Mouse (Mus musculus) forebrain, embryonic 14.5 days (tissue): ENCODE measurements around the gene Ltc4s. TPM values are rescaled to one million over a fixed set of nuclear protein-coding genes. Genes with fewer than 3 reads are reported as not detected.
A peak's percentile ranks its signal among the peaks of the same experiment; 100 is the strongest.

Experiments used
- ATAC-seq: fragments of 200-750 bp; cut with Nextera tagmentation; 2 replicates; pipeline ENCODE4 v1.8.0; 2017; ENCODE audit warnings: mild to moderate bottlenecking, moderate library complexity
- DNase-seq: peaks from one replicate; pipeline ENCODE4 v3.0.0-alpha.2; 2015; ENCODE audit warnings: low spot score
- H3K27ac ChIP-seq: fragments of 300-500 bp; sonication (generic); 2 replicates; pipeline ENCODE4 v1.5.1; 2014; ENCODE audit warnings: low read depth, mild to moderate bottlenecking, control low read depth, low read length, moderate library complexity
- H3K27me3 ChIP-seq: fragments of 300-500 bp; sonication (generic); replicated peaks from 2 replicates; pipeline ENCODE4 v1.6.1; 2014; ENCODE audit warnings: low read length, control low read depth, mixed read lengths; ENCODE audit not compliant: control insufficient read depth, insufficient read depth
- H3K36me3 ChIP-seq: fragments of 300-500 bp; sonication (generic); 2 replicates; pipeline ENCODE4 v1.6.1; 2014; ENCODE audit warnings: low read length, control low read depth; ENCODE audit not compliant: control insufficient read depth, insufficient read depth
- H3K4me1 ChIP-seq: fragments of 300-500 bp; sonication (generic); 2 replicates; pipeline ENCODE4 v1.6.1; 2014; ENCODE audit warnings: antibody characterized with exemption, low read length, control low read depth; ENCODE audit not compliant: control insufficient read depth, insufficient read depth
- H3K4me2 ChIP-seq: fragments of 300-500 bp; sonication (generic); 2 replicates; pipeline ENCODE4 v1.6.1; 2014; ENCODE audit warnings: mild to moderate bottlenecking, control low read depth, low read length
- H3K4me3 ChIP-seq: fragments of 300-500 bp; sonication (generic); 2 replicates; pipeline ENCODE4 v1.5.1; 2014; ENCODE audit warnings: low read depth, low read length, control low read depth
- H3K9ac ChIP-seq: fragments of 300-500 bp; sonication (generic); 2 replicates; pipeline ENCODE4 v1.6.1; 2014; ENCODE audit warnings: mild to moderate bottlenecking, low read length, control low read depth, moderate library complexity
- H3K9me3 ChIP-seq: fragments of 300-500 bp; sonication (generic); replicated peaks from 2 replicates; pipeline ENCODE4 v1.6.1; 2016; ENCODE audit warnings: low read length, control low read depth, mixed read lengths; ENCODE audit not compliant: control insufficient read depth
- WGBS: fragments of 180-500 bp; shearing (Covaris S2); extraction: QIAGEN DNeasy Blood & Tissue Kit; methylation state at CpG from one replicate; pipeline ENCODE4 v1.1.7; 2014; 5-methylcytosine and 5-hydroxymethylcytosine counted together
- polyA plus RNA-seq: library from polyadenylated mRNA; unstranded; fragments of >200 nt; fragmentation: Nextera tagmentation; extraction: Ambion mirVana; gene quantifications from 2 replicates; pipeline ENCODE4 v1.2.1, GENCODE M21; 2014

Ltc4s gene
- polyA plus RNA-seq, 1 experiment from 2014 or later: 3.4 TPM

DNA sequence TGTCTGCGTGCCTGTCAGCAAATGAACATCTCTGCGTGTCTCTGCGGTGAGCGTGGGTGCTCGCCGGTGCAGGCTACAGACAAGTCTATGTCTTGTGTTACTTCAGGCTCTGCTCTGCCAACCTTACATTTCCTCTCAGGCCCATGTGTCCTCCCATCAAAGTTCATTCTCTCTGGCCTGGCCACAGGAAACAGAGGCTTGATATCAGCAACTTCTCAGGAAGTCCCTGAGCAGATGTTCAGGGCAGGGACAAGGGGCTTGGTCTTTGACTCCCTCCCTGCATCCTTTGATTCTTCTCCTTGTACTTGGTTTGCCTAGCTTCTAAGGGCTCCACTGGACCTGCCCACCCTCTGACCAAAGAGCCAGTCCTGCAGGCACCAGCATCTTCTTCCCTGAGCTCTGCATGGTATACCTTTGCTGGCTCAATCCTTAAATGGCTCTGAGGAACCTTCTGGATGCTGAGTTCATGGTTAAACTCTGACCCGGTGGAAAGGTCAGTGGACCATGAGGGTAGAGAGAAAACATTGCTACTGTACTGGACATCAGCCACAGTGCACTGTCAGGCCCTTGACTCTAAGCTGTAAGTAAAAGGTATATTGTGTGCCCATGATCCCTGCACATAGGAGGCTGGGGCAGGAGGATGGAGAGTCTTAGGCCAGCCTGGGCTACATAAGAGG is 2.0 kb upstream of the Ltc4s start:
- WGBS: 94% methylated on average over 7 of the region's 7 CpGs
- no peak for DNase-seq
- H3K9ac ChIP-seq: no peak overlapping the region
- no peak overlapping the region for H3K4me2 ChIP-seq
- peaks cover 1% of the 10 kb centered on the region; the same call in 1 of the 2 replicates for H3K36me3 ChIP-seq
- H3K27me3 ChIP-seq: no peaks in the 10 kb centered on the region
- H3K9me3 ChIP-seq: no peaks in the 10 kb centered on the region
- no peak overlapping the region for H3K27ac ChIP-seq
- ATAC-seq: no peak
- no peak overlapping the region for H3K4me3 ChIP-seq
- H3K4me1 ChIP-seq: peaks cover 8% of the 10 kb centered on the region; the same call in 1 of the 2 replicates

DNA sequence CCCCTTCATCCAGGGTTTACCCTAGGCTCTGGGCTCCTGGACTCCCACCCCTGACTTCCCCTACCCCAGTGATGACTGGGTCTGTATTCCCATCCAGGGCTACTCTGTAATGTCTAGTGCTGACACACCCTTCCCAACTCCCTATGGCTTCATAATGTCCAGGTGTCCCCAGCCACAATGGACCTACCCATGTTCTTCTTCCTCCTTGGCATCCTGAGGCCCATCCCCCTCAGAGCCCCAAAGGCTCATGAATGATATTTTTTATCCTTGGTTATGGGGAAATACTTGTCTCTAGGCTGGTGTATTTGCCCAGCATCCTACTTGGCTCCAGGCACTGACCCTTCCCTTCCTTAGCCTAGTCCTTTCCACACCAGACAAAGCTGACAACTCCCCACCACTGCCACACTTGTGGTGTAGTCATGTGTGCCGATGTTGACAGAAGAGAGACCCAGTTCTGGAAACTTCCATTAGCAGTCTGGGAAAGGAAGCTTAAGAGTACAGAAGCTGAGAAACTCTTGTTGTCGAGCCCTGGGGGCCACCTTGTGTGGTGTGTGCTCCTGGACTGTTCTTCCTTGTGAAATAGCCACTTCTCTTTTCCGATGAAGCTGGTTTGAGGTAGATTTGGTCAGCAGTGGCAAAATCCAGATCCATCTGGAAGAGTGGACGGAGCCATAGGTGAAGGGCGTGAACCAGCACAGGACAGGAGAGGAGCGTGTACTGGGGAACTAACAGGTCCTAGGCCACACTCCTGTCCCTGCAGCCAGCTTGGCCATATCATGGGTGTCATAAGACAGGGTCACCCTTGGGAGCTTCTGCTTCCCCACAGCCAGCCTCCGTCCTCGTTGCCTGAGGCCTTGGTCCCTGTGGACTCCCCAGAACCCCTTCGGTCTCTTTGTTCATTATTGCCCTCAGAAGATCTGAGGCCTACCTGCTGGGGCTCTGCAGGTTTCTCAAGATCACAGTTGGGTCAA is 690 bp upstream of the Ltc4s start:
- Histone ChIP-seq H3K36me3 (peaks cover 14% of the 10 kb centered on the region), H3K9ac (no peak overlapping the region), H3K4me1 (peaks cover 8% of the 10 kb centered on the region; the same call in 1 of the 2 replicates), H3K9me3 (no peaks in the 10 kb centered on the region), H3K27ac (no peak overlapping the region), H3K4me2 (no peak overlapping the region), H3K27me3 (no peaks in the 10 kb centered on the region), H3K4me3 (no peak overlapping the region)
- DNase-seq: no peak
- 94% methylated on average over 9 of the region's 9 CpGs for WGBS
- no peak for ATAC-seq

DNA sequence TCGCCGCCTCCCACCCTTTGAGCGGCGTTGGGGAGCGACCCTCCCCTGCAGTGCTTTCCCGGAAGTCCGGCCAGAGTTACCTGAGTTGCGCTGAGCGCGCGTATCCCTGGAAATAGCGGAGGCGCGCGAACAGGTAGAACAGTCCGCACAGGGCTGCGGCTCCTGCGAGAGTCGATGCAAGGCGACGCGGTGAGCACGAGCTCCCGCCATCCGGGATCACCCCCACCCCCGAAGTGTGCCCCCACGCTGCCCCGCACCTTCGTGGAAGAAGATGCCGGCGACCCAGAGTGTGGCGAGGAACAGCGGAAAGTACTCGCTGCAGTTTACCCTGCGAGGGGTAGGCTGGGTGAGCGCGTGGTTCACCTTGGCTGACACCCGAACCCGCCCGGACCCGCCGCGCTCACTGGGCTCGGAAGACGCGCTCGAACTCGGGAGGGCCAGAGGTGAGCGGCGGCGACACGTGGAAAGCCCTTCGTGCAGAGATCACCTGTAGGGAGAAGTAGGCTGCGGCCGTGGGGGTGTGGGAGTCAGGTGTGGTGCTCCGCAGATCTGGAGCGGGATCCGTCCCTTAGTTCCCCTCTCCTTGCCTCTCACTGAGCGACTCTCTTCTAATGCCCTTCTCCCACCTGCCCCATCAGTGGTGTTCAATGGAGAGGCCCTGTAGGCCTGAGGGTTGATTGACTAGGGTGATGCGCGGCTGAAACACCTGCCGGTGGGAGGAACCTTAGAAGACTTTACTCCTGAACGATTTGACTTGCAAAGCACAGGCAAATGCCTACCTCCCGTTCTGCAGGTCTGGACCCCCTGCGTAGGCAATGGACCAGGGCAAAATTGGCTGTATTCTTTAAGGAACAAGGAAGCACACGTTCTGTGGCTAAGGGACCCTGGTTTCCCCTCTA is 1.2 kb downstream of the Ltc4s start:
- Histone ChIP-seq H3K36me3 (peaks cover 33% of the 10 kb centered on the region), H3K27me3 (no peaks in the 10 kb centered on the region), H3K4me2 (peak overlapping the region; percentile 87), H3K9me3 (no peaks in the 10 kb centered on the region), H3K9ac (peak overlapping the region; percentile 60), H3K27ac (no peak overlapping the region), H3K4me3 (peak overlapping the region; percentile 55), H3K4me1 (peaks cover 8% of the 10 kb centered on the region; the same call in 1 of the 2 replicates)
- no peak for DNase-seq
- WGBS: 1% methylated on average over 65 of the region's 66 CpGs
- ATAC-seq: peak; percentile 33

DNA sequence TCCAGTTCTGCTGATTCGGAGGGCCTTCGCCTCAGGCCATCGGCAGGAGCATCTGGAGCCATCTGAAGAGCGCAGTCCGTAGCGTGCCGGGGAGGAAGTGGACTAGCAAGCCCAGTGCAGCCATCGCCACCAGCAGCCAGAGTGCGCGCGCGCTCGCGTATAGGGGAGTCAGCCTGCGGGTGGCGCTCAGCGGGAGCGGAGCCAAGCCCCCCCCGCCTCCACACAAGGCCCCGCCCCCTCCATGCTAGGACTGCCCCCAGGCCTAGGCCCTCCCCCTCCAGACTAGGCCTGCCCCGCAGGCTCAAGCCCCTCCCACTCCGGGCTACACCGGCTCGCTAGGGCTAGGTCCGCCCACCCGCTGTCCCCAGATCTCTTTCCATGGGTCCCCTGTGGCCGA is 1.9 kb downstream of the Ltc4s start:
- peak overlapping the region; percentile 60 for H3K9ac ChIP-seq
- ATAC-seq: peak; percentile 93
- WGBS: 0% methylated on average over 25 of the region's 27 CpGs
- H3K4me1 ChIP-seq: peaks cover 8% of the 10 kb centered on the region; the same call in 1 of the 2 replicates
- peak overlapping the region; percentile 87 for H3K4me2 ChIP-seq
- peak overlapping the region; percentile 55 for H3K4me3 ChIP-seq
- DNase-seq: peak; percentile 93
- H3K9me3 ChIP-seq: no peaks in the 10 kb centered on the region
- H3K27ac ChIP-seq: no peak overlapping the region
- H3K36me3 ChIP-seq: peaks cover 40% of the 10 kb centered on the region
- no peaks in the 10 kb centered on the region for H3K27me3 ChIP-seq

DNA sequence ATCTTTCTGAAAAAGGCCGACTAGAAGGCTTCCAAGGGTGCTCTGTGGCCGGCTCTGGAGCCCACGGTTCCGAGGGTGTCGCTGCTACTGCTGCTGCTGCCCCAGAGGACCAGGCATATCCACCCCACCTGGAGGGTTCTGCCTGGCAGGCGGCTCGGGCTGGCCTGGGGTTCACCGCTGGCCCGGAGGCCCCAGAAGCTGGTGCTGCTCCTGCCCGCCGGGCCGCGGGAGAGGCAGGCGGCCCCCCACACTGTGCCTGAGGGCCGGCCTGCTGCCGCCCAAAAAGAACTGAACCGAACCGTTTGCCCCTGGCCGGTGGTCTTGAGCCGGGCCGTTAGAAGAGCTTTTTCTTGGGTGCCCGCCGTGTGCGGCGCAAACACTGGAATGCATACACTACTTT is 3.8 kb downstream of the Ltc4s start:
- ATAC-seq (no peak), DNase-seq (no peak)
- Histone ChIP-seq H3K27ac (no peak overlapping the region), H3K27me3 (no peaks in the 10 kb centered on the region), H3K4me3 (no peak overlapping the region), H3K4me2 (no peak overlapping the region), H3K9ac (no peak overlapping the region), H3K9me3 (no peaks in the 10 kb centered on the region), H3K4me1 (peaks cover 12% of the 10 kb centered on the region; the same call in 1 of the 2 replicates), H3K36me3 (peaks cover 47% of the 10 kb centered on the region)
- 92% methylated on average over 25 of the region's 25 CpGs for WGBS

DNA sequence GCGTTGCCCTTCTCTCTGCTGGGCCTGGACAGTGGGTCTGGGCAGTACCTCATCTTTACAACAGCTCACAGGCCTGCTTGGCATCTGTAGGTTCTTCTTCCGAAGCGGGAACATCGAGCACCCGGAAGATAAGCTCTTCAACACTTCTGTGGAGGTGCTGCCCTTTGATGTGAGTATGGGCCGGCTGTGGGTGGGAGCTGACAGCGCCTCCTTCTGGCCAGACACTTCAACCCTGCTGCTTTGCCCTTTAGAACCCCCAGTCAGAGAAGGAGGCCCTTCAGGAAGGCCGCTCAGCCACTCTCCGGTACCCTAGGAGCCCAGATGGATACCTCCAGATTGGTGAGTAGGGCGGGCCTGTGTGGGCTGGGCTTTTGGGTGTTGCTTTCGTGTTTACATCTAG is 4.4 kb downstream of the Ltc4s start:
- DNase-seq: no peak
- ATAC-seq: no peak
- no peaks in the 10 kb centered on the region for H3K27me3 ChIP-seq
- H3K9me3 ChIP-seq: no peaks in the 10 kb centered on the region
- H3K36me3 ChIP-seq: peaks cover 48% of the 10 kb centered on the region
- H3K4me2 ChIP-seq: no peak overlapping the region
- H3K4me3 ChIP-seq: no peak overlapping the region
- peaks cover 16% of the 10 kb centered on the region; the same call in 1 of the 2 replicates for H3K4me1 ChIP-seq
- H3K27ac ChIP-seq: no peak overlapping the region
- 82% methylated on average over 11 of the region's 11 CpGs for WGBS
- no peak overlapping the region for H3K9ac ChIP-seq

DNA sequence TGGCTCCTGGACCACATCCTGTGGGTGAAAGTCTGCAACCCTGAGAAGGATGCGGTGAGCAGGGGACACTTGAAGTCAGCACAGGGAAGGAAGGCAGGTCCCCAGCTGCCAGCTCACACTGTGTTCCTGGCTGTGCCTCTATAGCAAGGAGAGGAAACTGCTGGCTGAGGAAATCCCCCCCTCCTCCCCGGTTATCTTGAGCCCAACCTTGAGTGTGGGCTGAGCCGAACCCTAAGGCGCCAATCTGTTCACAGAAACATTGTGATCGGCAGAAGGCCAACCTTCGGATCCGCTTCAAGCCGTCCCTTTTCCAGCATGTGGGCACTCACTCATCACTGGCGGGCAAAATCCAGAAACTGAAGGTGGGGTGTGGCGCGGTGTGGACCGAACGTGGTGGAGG is 5.4 kb downstream of the Ltc4s start:
- H3K27me3 ChIP-seq: no peaks in the 10 kb centered on the region
- WGBS: 97% methylated on average over 13 of the region's 13 CpGs
- ATAC-seq: no peak

DNA sequence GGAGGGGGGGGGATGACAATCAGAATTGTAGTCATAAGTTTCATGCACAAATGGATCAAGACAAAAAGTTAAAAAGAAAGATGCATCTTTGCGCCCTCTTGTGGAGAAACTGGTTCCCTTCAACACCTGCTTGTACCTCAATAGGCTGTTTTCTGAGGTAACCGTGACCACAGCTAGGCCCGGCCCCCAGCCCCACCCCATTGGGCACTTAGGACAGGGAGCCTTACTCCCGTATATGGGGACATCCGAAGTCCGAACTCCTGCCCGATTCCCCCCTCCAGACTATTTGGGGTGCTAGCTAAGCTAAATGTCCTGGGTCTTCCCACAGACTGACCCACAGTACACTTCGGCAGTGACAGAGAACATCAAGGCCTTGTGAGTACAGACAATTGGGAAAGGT is 7.0 kb downstream of the Ltc4s start:
- DNase-seq (peak; percentile 85), ATAC-seq (0 out of 2 replicates have a peak, but pooled peaks have one; percentile 27)
- peak overlapping the region; percentile 45; the same call in 1 of the 2 replicates for H3K4me2 ChIP-seq
- no peaks in the 10 kb centered on the region for H3K9me3 ChIP-seq
- 21% methylated on average over 8 of the region's 8 CpGs for WGBS
- H3K4me3 ChIP-seq: no peak overlapping the region
- H3K9ac ChIP-seq: no peak overlapping the region
- peaks cover 50% of the 10 kb centered on the region for H3K36me3 ChIP-seq
- H3K4me1 ChIP-seq: peaks cover 26% of the 10 kb centered on the region
- H3K27me3 ChIP-seq: no peaks in the 10 kb centered on the region
- H3K27ac ChIP-seq: no peak overlapping the region

More for the DNA sequence above, 5.4 kb downstream of the Ltc4s start:
- no peak overlapping the region for H3K4me2 ChIP-seq
- no peak overlapping the region for H3K27ac ChIP-seq
- H3K36me3 ChIP-seq: peaks cover 48% of the 10 kb centered on the region
- no peak overlapping the region for H3K4me3 ChIP-seq
- H3K9ac ChIP-seq: no peak overlapping the region
- no peaks in the 10 kb centered on the region for H3K9me3 ChIP-seq
- H3K4me1 ChIP-seq: peaks cover 20% of the 10 kb centered on the region; the same call in 1 of the 2 replicates
- DNase-seq: no peak
